8 mouse cellular contexts compared by ENCODE assay signal in genomic region chr17:73258620-73259019, GRCm38 (mm10).
DNase-seq lines count a peak whose midpoint lies in the region; ATAC-seq and TF ChIP-seq lines count a peak whose summit lies in the region.
"Had no signal": no experiment of that assay in that cellular context is flagged by ENCODE, and none has a peak within 500 bp of the region (broad histone marks: within the 10 kb centered on the region; RNA-seq: fewer than 3 reads in every experiment).

No protein-coding gene starts in this region.

- H3K27ac ChIP-seq in lung, embryonic 14.5 days (ENCODE audit: low read depth) = no peak overlapping the region
- H3K27ac ChIP-seq in kidney, embryonic 16.5 days (ENCODE audit: low read length) = no peak overlapping the region
- no peak overlapping the region for H3K27ac ChIP-seq in stomach, postnatal 0 days (replicated peaks)
- H3K27ac ChIP-seq: heart, embryonic 15.5 days had no signal

- no peak for TF ChIP-seq EP300 in stomach, postnatal 0 days (optimal IDR thresholded peaks at IDR 0.05)

- ATAC-seq in lung, embryonic 14.5 days (ENCODE audit: insufficient read depth) = no peak
- peak; percentile 56; the same call in 1 of the 2 replicates for ATAC-seq in kidney, embryonic 16.5 days (ENCODE audit: low FRiP score, low TSS enrichment)
- ATAC-seq in stomach, postnatal 0 days (ENCODE audit: low FRiP score, low TSS enrichment) = no peak

- H3K4me2 ChIP-seq in lung, embryonic 14.5 days = no peak overlapping the region
- H3K4me2 ChIP-seq in kidney, embryonic 16.5 days (replicated peaks; ENCODE audit: low read depth, low read length) = peak overlapping the region; percentile 40
- H3K4me2 ChIP-seq in stomach, postnatal 0 days (replicated peaks; ENCODE audit: low read depth) = no peak overlapping the region
- H3K4me2 ChIP-seq: heart, embryonic 15.5 days had no signal

- peak; percentile 8 for DNase-seq in lung, embryonic 14.5 days
- no peak for DNase-seq in lung, postnatal 25 days (ENCODE audit: low spot score)
- peak; percentile 23 for DNase-seq in c-Kit-positive CD71-negative TER-119-negative erythroid progenitor cells, embryonic 14.5 days (ENCODE audit: low read depth)
- DNase-seq in stomach, postnatal 0 days (ENCODE audit: low spot score) = peak; percentile 30
- DNase-seq in layer of hippocampus, postnatal 25 days (ENCODE audit: extremely low spot score in 1 of 2, low spot score in 1 of 2) = no peak
- DNase-seq in layer of hippocampus, adult 8-10 months (ENCODE audit: low spot score in 2 of 2) = no peak

- H3K9me3 ChIP-seq in lung, embryonic 14.5 days (ENCODE audit: low read depth, low read length) = no peaks in the 10 kb centered on the region
- no peaks in the 10 kb centered on the region for H3K9me3 ChIP-seq in kidney, embryonic 16.5 days (ENCODE audit: low read length)
- no peaks in the 10 kb centered on the region for H3K9me3 ChIP-seq in stomach, postnatal 0 days (ENCODE audit: control insufficient read depth, low read length)
- H3K9me3 ChIP-seq: heart, embryonic 15.5 days had no signal

- no peak for TF ChIP-seq CTCF in lung, embryonic 14.5 days (IDR thresholded peaks at IDR 0.05; ENCODE audit: low read depth)
- no peak for TF ChIP-seq CTCF in stomach, postnatal 0 days (IDR thresholded peaks at IDR 0.05; ENCODE audit: low read depth)

- no peak overlapping the region for H3K4me3 ChIP-seq in lung, embryonic 14.5 days (ENCODE audit: low read depth, low read length)
- H3K4me3 ChIP-seq in kidney, embryonic 16.5 days (ENCODE audit: low read length) = no peak overlapping the region
- no peak overlapping the region for H3K4me3 ChIP-seq in stomach, postnatal 0 days (ENCODE audit: low read depth, low read length)
- H3K4me3 ChIP-seq: heart, embryonic 15.5 days had no signal

- no peaks in the 10 kb centered on the region for H3K4me1 ChIP-seq in lung, embryonic 14.5 days (ENCODE audit: insufficient read depth)
- H3K4me1 ChIP-seq in kidney, embryonic 16.5 days (ENCODE audit: insufficient read depth, low read length) = peaks cover 8% of the 10 kb centered on the region; the same call in 1 of the 2 replicates
- no peaks in the 10 kb centered on the region for H3K4me1 ChIP-seq in stomach, postnatal 0 days (replicated peaks; ENCODE audit: control insufficient read depth, insufficient read depth)

- H3K27me3 ChIP-seq in lung, embryonic 14.5 days (ENCODE audit: insufficient read depth, low read length) = no peaks in the 10 kb centered on the region
- H3K27me3 ChIP-seq in kidney, embryonic 16.5 days (ENCODE audit: insufficient read depth, low read length) = no peaks in the 10 kb centered on the region
- no peaks in the 10 kb centered on the region for H3K27me3 ChIP-seq in stomach, postnatal 0 days (ENCODE audit: control insufficient read depth, insufficient read depth, low read length)
- H3K27me3 ChIP-seq: heart, embryonic 15.5 days had no signal

- no peak overlapping the region for H3K9ac ChIP-seq in lung, embryonic 14.5 days
- H3K9ac ChIP-seq in kidney, embryonic 16.5 days (replicated peaks; ENCODE audit: low read length) = 0 out of 2 replicates have a peak overlapping the region, but pooled peaks have one; percentile 29
- no peak overlapping the region for H3K9ac ChIP-seq in stomach, postnatal 0 days (ENCODE audit: low read length)
- H3K9ac ChIP-seq: heart, embryonic 15.5 days had no signal

- WGBS in lung, embryonic 14.5 days = 36% methylated on average over 12 of the region's 12 CpGs
- WGBS in kidney, embryonic 16.5 days = 13% methylated on average over 12 of the region's 12 CpGs
- 23% methylated on average over 12 of the region's 12 CpGs for WGBS in stomach, postnatal 0 days

- no peaks in the 10 kb centered on the region for H3K36me3 ChIP-seq in lung, embryonic 14.5 days (ENCODE audit: insufficient read depth)
- H3K36me3 ChIP-seq in kidney, embryonic 16.5 days (ENCODE audit: insufficient read depth, low read length) = no peaks in the 10 kb centered on the region
- no peaks in the 10 kb centered on the region for H3K36me3 ChIP-seq in stomach, postnatal 0 days (ENCODE audit: control insufficient read depth, insufficient read depth, low read length)
- H3K36me3 ChIP-seq: heart, embryonic 15.5 days had no signal

Comparison
In these comparisons a context has a peak if more than half of its experiments do, and no peak if none do; other contexts are left out.
1. DNase-seq: peak in lung, embryonic 14.5 days (single experiment), c-Kit-positive CD71-negative TER-119-negative erythroid progenitor cells, embryonic 14.5 days (single experiment) and stomach, postnatal 0 days (single experiment); none in lung, postnatal 25 days (single experiment), layer of hippocampus, postnatal 25 days (0 of 2) and layer of hippocampus, adult 8-10 months (0 of 2).